Mouse (Mus musculus) Patski (cell line): ENCODE measurements around the gene Panx2. TPM values are rescaled to one million over a fixed set of nuclear protein-coding genes. Genes with fewer than 3 reads are reported as not detected.

ENCODE experiments used
- ATAC-seq: fragments of 100-300 bp; one replicate; pipeline ENCODE4 v1.8.0; 2021
- CTCF ChIA-PET: fragments of 350-600 bp; sonication (Branson Sonifier 250); formaldehyde crosslinking; loops from one replicate; lab custom pipeline; 2022; ENCODE audit warnings: inconsistent platforms; lab: Charles Lee
- POLR2A ChIA-PET: fragments of 350-600 bp; sonication (Branson Sonifier 250); formaldehyde crosslinking; loops from one replicate; lab custom pipeline; 2022; ENCODE audit warnings: antibody characterized with exemption, inconsistent platforms; lab: Charles Lee
- DNase-seq: peaks from one replicate; pipeline ENCODE4 v3.0.0-alpha.2; 2011; ENCODE audit warnings: low read depth, low spot score
- H3K27me3 ChIP-seq: fragments of 371-371 bp; one replicate; pipeline ENCODE4 v1.5.1; 2021
- CTCF ChIP-seq: fragments of 100-300 bp; IDR thresholded peaks from one replicate; pipeline ENCODE4 v1.5.1; 2021
- in situ Hi-C: fragments of 300-500 bp; cut with MboI; formaldehyde crosslinking; loops from 3 replicates; pipeline ENCODE4 v1.11.1; 2018; ENCODE audit warnings: low pct_unique_long_range_greater_than_20kb, mixed read lengths
- polyA plus RNA-seq: library from polyadenylated mRNA; unstranded; gene quantifications from one replicate; pipeline ENCODE4 v1.2.3, GENCODE M21; 2021

Gene Panx2
- polyA plus RNA-seq, 1 experiment from 2014 or later, result 0.12 TPM

DNA sequence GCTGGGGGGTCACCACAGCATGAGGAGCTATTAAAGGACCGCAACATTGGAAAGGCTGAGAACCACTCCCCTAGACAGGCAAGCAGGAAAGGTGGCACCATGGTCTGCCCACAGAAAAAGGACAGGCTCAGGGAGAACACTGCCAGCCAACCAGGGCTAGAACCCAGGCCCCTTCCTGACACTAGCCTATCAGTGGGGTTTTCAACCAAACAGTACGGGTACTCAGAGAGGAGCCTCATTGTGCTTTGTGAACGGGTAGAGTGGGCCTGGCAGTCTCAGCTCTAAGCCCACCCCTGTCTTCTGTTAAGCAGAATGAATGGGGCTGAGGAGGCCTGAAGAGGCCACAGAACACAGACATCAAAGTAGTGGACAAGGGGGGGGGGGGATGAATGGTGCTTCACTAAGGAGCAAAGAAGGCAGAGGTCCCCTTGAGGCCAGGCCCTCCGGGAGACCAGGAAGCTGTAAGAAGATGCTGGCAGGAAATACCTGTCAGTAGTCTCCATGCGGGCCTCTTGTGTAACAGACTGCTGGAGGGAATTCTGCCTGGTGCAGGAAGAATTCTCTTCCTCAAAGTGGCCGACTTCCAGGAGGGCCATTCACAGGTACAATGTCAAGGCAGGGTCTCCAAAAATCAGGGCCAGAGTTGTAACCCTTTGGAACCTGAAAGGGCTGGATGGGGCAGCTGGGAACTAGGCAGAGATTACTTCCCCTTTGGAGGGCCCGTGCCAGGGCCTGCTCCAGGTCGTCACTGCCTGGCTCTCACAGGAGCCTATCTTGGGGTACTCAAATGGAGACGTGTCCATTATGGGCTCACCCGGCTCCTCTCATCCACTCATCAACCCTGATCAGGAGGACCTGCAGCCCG is 15.3 kb downstream of the Panx2 start, which contains the start of gene Trabd:
TSS of gene Trabd (plus strand) at position 512 of the 865 bp plus-strand sequence.
- in situ Hi-C loops, result no loop called here
- DNase-seq (no peak), ATAC-seq (no peak)
- ChIA-PET CTCF (no interaction called here), POLR2A (interaction anchor here (0.6 to 2.2 kb wide), 6 partner anchors 10 to 198 kb away, joined by 3 to 13 read pairs (median 3); partner anchors contain the start of gene Selenoo)
- no peak for TF ChIP-seq CTCF
- no peaks in the 10 kb centered on the region for H3K27me3 ChIP-seq

DNA sequence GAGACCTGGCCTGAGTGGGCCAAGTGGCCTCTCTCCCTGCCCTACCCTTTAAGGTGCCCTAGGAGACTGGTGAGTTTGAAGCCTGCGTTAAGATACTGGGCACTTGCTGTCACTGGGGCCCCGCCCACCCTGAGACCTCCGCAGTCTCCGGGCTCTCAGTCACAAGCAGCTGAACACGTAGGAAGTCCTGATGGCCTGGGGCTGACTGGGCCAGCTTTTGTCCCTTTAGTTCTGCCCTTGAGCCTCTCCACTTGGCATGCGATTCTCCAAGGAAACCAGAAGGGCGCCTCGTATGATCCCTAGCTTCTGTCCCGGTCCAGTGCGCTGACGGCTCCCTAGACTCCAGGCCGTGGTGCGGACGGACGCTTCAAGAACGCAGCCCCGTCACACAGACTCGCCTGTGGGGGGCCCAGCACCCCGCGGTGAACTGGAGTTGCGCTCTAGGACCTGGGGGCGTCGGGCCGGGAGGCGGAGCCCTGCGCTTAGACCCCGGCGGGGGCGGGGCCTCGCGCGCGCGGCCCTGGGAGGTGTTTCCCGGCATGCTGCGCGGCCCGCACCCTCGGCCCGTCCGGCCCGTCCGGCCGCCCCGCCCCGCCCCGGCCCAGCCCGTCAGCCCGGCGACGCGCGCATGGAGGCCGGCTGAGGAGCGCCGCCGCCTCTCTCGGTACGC is 16.1 kb downstream of the Panx2 start:
- POLR2A ChIA-PET, result interaction anchor here (0.6 to 2.2 kb wide), 6 partner anchors 9 to 199 kb away, joined by 3 to 13 read pairs (median 3); partner anchors contain the start of gene Selenoo
- ATAC-seq, result peak; percentile 84

DNA sequence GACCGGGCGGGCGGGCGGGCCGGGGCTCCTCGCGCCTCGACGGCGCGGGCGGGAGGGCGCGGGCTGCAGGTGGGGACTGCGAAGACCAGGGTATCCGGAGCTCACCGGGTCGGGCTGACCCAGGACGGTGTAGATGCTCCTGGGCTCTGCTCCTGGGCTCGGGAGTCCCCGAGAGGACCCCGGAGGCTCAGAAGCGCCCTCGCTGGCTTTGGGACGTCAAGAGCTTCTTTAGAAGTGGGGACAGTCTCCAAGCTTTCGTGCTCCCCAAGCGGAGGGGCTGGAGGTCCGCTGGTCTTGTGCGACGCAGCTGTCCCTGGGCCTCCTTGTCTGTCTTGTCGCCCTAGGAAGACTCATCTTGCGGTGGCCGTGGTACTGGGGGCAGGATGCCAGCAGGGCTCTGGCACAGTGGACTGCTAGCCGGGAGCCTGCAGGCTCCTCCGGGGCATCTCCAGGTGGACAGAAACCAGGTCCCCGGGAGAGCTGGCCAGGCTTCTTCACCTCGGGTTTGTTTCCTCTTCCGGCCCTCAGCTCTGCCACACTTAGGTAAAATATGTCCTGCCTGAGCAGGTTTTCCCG is 16.7 kb downstream of the Panx2 start:
- ATAC-seq, result peak; percentile 14
- DNase-seq, result no peak
- in situ Hi-C loops, result no loop called here
- H3K27me3 ChIP-seq, result no peaks in the 10 kb centered on the region
- CTCF ChIA-PET, result interaction anchor here (1.2 to 1.4 kb wide), 2 partner anchors 52 to 155 kb away, joined by 3 to 4 read pairs; no protein-coding TSS in a partner anchor
- TF ChIP-seq CTCF, result no peak
- POLR2A ChIA-PET, result interaction anchor here (0.7 to 2.2 kb wide), 4 partner anchors 9 to 135 kb away, joined by 3 to 13 read pairs (median 3); partner anchors contain the start of gene Selenoo

More for the DNA sequence above, 16.1 kb downstream of the Panx2 start:
- in situ Hi-C loops, result no loop called here
- no peak for TF ChIP-seq CTCF
- DNase-seq, result peak; percentile 39
- H3K27me3 ChIP-seq, result no peaks in the 10 kb centered on the region
- CTCF ChIA-PET, result no interaction called here

DNA sequence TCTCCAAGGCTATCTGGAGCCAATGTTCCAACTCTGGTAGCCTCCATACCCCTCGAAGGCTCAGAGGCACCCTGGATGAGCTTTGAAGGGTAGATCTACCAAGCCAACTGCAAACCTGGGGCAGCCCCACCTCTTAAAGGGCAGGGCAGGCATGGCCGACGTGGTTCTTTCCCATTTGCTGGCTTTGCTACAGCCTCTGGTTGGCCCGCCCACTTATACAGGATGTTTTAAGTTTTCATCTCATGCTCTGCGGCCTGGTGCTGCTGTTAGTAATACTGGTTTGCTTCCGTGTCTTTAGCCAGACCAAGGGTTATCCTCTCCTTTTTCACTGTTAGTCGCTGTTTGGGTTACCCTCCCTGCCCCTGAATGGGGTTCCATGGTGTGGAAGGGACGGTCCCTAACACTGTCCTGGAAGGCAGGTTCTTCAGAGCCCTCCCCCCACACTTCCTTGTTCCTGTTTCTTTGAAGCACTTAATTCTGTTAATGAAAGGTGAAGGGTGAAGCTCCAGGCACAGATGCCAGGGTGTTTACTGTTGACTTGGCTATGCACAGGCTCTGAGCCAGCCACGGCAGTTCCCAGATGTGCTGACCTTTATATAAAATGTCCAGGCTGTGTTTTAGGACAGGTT is 18.8 kb downstream of the Panx2 start:
- no peaks in the 10 kb centered on the region for H3K27me3 ChIP-seq
- no peak for DNase-seq
- TF ChIP-seq CTCF, result no peak
- ChIA-PET CTCF (no interaction called here), POLR2A (interaction anchor here (1.3 kb wide), 1 partner anchor 10 kb away, joined by 3 read pairs; no protein-coding TSS in a partner anchor)
- no peak for ATAC-seq
- in situ Hi-C loops, result no loop called here

DNA sequence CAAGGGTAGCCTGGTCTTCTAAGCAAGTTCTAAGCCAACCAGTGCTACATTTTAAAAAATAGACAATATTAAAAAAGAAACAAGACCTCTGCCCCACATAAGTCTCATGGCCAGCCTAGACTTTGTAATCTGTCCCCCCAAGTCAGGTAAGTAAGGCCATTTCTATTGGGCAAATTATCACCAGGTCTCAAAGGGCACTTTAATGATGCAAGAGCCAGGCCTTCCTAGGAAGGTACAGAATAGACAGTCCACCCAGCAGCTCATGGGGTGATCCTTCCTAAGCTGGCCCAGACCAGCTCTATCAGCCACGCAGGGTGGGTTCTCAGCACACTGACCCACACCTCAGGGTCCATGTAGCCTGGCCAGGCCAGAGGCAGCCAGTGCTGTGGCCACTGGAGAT is 24.4 kb downstream of the Panx2 start:
- in situ Hi-C loops, result no loop called here
- no peak for DNase-seq
- H3K27me3 ChIP-seq, result no peaks in the 10 kb centered on the region
- CTCF ChIA-PET, result no interaction called here
- POLR2A ChIA-PET, result no interaction called here
- no peak for TF ChIP-seq CTCF
- no peak for ATAC-seq

DNA sequence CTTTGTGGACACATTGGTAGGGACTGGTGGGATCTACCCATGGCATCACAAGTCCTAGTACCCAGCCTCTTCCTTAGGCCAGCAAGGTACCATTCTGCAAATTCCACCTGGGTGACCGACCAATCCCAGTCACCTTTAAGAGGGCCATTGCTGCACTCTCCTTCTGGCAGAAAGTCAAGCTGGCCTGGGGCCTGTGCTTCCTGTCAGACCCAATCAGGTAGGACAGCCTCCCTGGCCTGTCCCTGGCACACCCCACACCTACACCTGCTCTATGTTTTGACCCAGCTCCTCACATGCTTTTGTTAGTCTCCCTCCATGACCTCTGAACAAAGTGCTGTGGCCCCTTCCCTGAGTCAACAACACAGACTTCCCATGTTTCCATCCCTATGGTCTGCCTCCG is 25.3 kb downstream of the Panx2 start:
- no peaks in the 10 kb centered on the region for H3K27me3 ChIP-seq
- POLR2A ChIA-PET, result interaction anchor here (0.5 to 1.1 kb wide), 2 partner anchors 9 to 125 kb away, joined by 3 to 4 read pairs; no protein-coding TSS in a partner anchor
- CTCF ChIA-PET, result no interaction called here
- DNase-seq, result no peak
- in situ Hi-C loops, result no loop called here
- no peak for TF ChIP-seq CTCF
- ATAC-seq, result no peak

GRCm38 (mm10) chr15:89088607-89089247 is 29.2 kb downstream of the Panx2 start, which contains the start of gene Selenoo:
Selenoo (plus strand) TSS chr15:89089084.
- ATAC-seq (peak; percentile 90), DNase-seq (peak; percentile 57)
- TF ChIP-seq CTCF, result no peak
- in situ Hi-C loops, result no loop called here
- H3K27me3 ChIP-seq, result no peaks in the 10 kb centered on the region
- ChIA-PET CTCF (interaction anchor here (1.0 kb wide), 1 partner anchor 15 kb away, joined by 3 read pairs; no protein-coding TSS in a partner anchor), POLR2A (interaction anchor here (1.3 to 2.4 kb wide), 2 partner anchors 9 to 13 kb away, joined by 4 to 13 read pairs; no protein-coding TSS in a partner anchor)

- in situ Hi-C loops, result loop anchor here (10.0 kb wide), 1 partner anchor 265 kb away; no protein-coding TSS in a partner anchor
- DNase-seq, result no peak
- ATAC-seq, result peak; percentile 58
- ChIA-PET CTCF (no interaction called here), POLR2A (interaction anchor here (1.3 to 2.4 kb wide), 2 partner anchors 10 to 13 kb away, joined by 4 to 13 read pairs; no protein-coding TSS in a partner anchor)
- no peaks in the 10 kb centered on the region for H3K27me3 ChIP-seq
- no peak for TF ChIP-seq CTCF
Measured at GRCm38 (mm10) chr15:89089248-89090051, 29.9 kb downstream of the Panx2 start.

DNA sequence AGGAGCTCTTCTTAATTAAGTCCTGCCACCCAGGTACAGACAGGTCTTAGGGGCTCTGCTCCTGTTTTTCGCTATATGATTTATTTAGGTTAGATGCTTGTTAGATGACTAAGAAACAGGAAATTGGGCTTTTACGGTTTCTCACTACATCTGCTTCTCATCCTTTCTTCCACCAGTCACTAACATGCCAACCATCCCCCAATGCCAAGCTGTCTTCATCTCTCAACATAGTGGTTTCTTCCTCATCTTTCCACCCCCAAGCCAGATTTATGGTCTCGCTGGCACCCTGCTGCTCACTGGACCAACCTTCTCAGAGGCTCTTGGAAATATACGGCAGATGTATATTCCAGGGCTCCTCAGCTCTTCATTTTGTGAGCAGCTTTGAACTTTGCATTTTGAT is 31.1 kb downstream of the Panx2 start:
- POLR2A ChIA-PET, result interaction anchor here (1.0 to 1.1 kb wide), 2 partner anchors 10 to 12 kb away, joined by 3 to 5 read pairs; no protein-coding TSS in a partner anchor
- CTCF ChIA-PET, result no interaction called here
- ATAC-seq (no peak), DNase-seq (no peak)
- no peak for TF ChIP-seq CTCF
- in situ Hi-C loops, result loop anchor here (10.0 kb wide), 1 partner anchor 266 kb away; no protein-coding TSS in a partner anchor
- H3K27me3 ChIP-seq, result no peaks in the 10 kb centered on the region
